10 mouse cellular contexts compared by ENCODE assay signal in the genomic region with DNA sequence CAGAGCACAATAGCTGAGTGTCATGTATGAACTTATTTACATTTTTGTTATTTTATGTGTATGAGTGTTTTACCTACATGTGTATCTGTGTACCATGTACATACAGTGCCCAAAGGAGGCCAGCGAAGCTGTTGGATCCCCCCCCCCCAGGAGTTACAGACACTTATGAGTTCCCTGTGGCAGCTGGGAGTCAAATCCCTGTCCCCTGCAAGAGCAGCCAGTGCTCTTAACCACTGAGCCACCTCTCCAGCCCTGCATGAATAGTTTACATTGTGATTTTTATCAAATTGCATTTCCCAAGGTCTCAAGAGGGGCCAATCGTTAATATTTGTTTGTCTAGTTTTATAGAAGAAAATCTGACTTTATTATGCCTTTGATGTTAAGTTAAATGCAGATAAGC. TPM values are rescaled to one million over a fixed set of nuclear protein-coding genes. Genes with fewer than 3 reads are reported as not detected.
DNase-seq lines count a peak whose midpoint lies in the region; ATAC-seq and TF ChIP-seq lines count a peak whose summit lies in the region.
"Had no signal": no experiment of that assay in that cellular context is flagged by ENCODE, and none has a peak within 500 bp of the region (broad histone marks: within the 10 kb centered on the region; RNA-seq: fewer than 3 reads in every experiment).

No protein-coding gene starts in this region.

- no peak for TF ChIP-seq EP300 in heart, adult 2 months (IDR thresholded peaks at IDR 0.05; ENCODE audit: insufficient read depth, low read depth, low read length)

- H3K4me1 ChIP-seq in heart, adult 2 months (ENCODE audit: control insufficient read depth, insufficient read depth, low read length) = peaks cover 1% of the 10 kb centered on the region; the same call in 1 of the 2 replicates
- peaks cover 11% of the 10 kb centered on the region for H3K4me1 ChIP-seq in embryonic facial prominence, embryonic 15.5 days
- peaks cover 7% of the 10 kb centered on the region; the same call in 1 of the 2 replicates for H3K4me1 ChIP-seq in liver, embryonic 15.5 days (replicated peaks)

- no peak for TF ChIP-seq POLR2A in heart, adult 2 months (IDR thresholded peaks at IDR 0.05; ENCODE audit: insufficient read depth, low read depth, low read length)

- 0 out of 2 replicates have a peak overlapping the region, but pooled peaks have one; percentile 34 for H3K4me2 ChIP-seq in embryonic facial prominence, embryonic 15.5 days (replicated peaks)
- peak overlapping the region; percentile 41; the same call in 1 of the 2 replicates for H3K4me2 ChIP-seq in liver, embryonic 15.5 days

- no peaks in the 10 kb centered on the region for H3K79me2 ChIP-seq in heart, adult 2 months (replicated peaks; ENCODE audit: control insufficient read depth, insufficient read depth, low read length)

- no peak for DNase-seq in heart, adult 2 months
- no peak for DNase-seq in heart, adult 8-10 months (ENCODE audit: low spot score)
- no peak for DNase-seq in layer of hippocampus, adult 2 months (ENCODE audit: low spot score in 2 of 2)
- DNase-seq in layer of hippocampus, adult 18-20 months (ENCODE audit: low spot score in 2 of 2) = no peak
- no peak for DNase-seq in thymus, postnatal 25 days

- peak overlapping the region; percentile 55 for H3K27ac ChIP-seq in heart, adult 2 months
- H3K27ac ChIP-seq in layer of hippocampus, adult 2 months = peak overlapping the region; percentile 65; the same call in 1 of the 2 replicates
- no peak overlapping the region for H3K27ac ChIP-seq in embryonic facial prominence, embryonic 15.5 days (replicated peaks)
- no peak overlapping the region for H3K27ac ChIP-seq in liver, embryonic 15.5 days (replicated peaks)

- no peak for ATAC-seq in embryonic facial prominence, embryonic 15.5 days (ENCODE audit: insufficient number of reproducible peaks, low FRiP score, low TSS enrichment, low read depth)
- no peak for ATAC-seq in liver, embryonic 15.5 days (ENCODE audit: insufficient read depth)
- no peak for ATAC-seq in monocyte, adult 5-6 weeks (replicated peaks; ENCODE audit: insufficient number of reproducible peaks, low FRiP score, low TSS enrichment, poor library complexity, severe bottlenecking)

- H3K9ac ChIP-seq in heart, adult 2 months (ENCODE audit: low read depth, low read length) = no peak overlapping the region
- H3K9ac ChIP-seq in embryonic facial prominence, embryonic 15.5 days = no peak overlapping the region
- no peak overlapping the region for H3K9ac ChIP-seq in liver, embryonic 15.5 days

- no peaks in the 10 kb centered on the region for H3K9me3 ChIP-seq in embryonic facial prominence, embryonic 15.5 days (replicated peaks)
- H3K9me3 ChIP-seq in liver, embryonic 15.5 days (replicated peaks) = no peaks in the 10 kb centered on the region

- no peaks in the 10 kb centered on the region for H3K27me3 ChIP-seq in heart, adult 2 months (ENCODE audit: control insufficient read depth, insufficient read depth, low read length)
- H3K27me3 ChIP-seq in embryonic facial prominence, embryonic 15.5 days = no peaks in the 10 kb centered on the region
- no peaks in the 10 kb centered on the region for H3K27me3 ChIP-seq in liver, embryonic 15.5 days

- intact Hi-C loops in heart, adult 2 months (cut with DNase I) = no loop called here

- WGBS in heart, adult 2 months = 38% methylated on average over 2 of the region's 2 CpGs
- 68% methylated on average over 2 of the region's 2 CpGs for WGBS in embryonic facial prominence, embryonic 15.5 days
- WGBS in liver, embryonic 15.5 days (ENCODE audit: insufficient replicate concordance) = 53% methylated on average over 2 of the region's 2 CpGs

- no peaks in the 10 kb centered on the region for H3K36me3 ChIP-seq in heart, adult 2 months (ENCODE audit: control insufficient read depth, insufficient read depth, low read length)
- no peaks in the 10 kb centered on the region for H3K36me3 ChIP-seq in embryonic facial prominence, embryonic 15.5 days
- H3K36me3 ChIP-seq in liver, embryonic 15.5 days (replicated peaks) = no peaks in the 10 kb centered on the region

- H3K4me3 ChIP-seq in heart, adult 2 months = no peak overlapping the region; the same call in 1 of the 2 replicates
- no peak overlapping the region for H3K4me3 ChIP-seq in layer of hippocampus, adult 2 months
- H3K4me3 ChIP-seq in embryonic facial prominence, embryonic 15.5 days (replicated peaks) = no peak overlapping the region
- no peak overlapping the region for H3K4me3 ChIP-seq in liver, embryonic 15.5 days (replicated peaks)

- TF ChIP-seq CTCF in heart, adult 2 months (IDR thresholded peaks at IDR 0.05) = no peak
- no peak for TF ChIP-seq CTCF in layer of hippocampus, adult 2 months (conservative IDR thresholded peaks at IDR 0.05)

RNA-seq across cellular contexts. Expression of gene Trim63, which starts 8.0 kb away (rescaled TPM):
- 100 to 1,000 TPM; 209 to 210 TPM for total RNA-seq in heart, adult 2 months (2021)
- polyA plus RNA-seq in heart, adult 2 months (2012; rRNA removed) = 142 and 215 TPM in 2 replicates
- total RNA-seq in heart, adult 8-10 months (2022) = 100 to 1,000 TPM; 164 to 261 (median 195) TPM
- not detected for total RNA-seq in layer of hippocampus, adult 2 months (2021)
- total RNA-seq in layer of hippocampus, adult 18-20 months (2021) = not detected
- 6.3 and 9.4 TPM in 2 replicates for polyA plus RNA-seq in embryonic facial prominence, embryonic 15.5 days (2015; fragmentation: Nextera tagmentation; extraction: Ambion mirVana)
- polyA plus RNA-seq in liver, embryonic 15.5 days (2015; fragmentation: Nextera tagmentation; extraction: Ambion mirVana) = 0.24 and 0.31 TPM in 2 replicates
- not detected in 3 replicates for total RNA-seq in monocyte, adult 5-6 weeks (2017)
- total RNA-seq: common myeloid progenitor, adult 5-6 weeks; layer of hippocampus, postnatal 25 days had no signal

RNA-seq across cellular contexts. Expression of gene Pdik1l, which starts 19.3 kb away (rescaled TPM):
- total RNA-seq in heart, adult 2 months (2021) = 1 to 10 TPM; 5.3 to 7.6 TPM
- polyA plus RNA-seq in heart, adult 2 months (2012; rRNA removed) = 1.00 and 4.0 TPM in 2 replicates
- 1 to 10 TPM; 6.2 to 7.6 (median 6.7) TPM for total RNA-seq in heart, adult 8-10 months (2022)
- 10 to 100 TPM; 16.9 to 18.6 TPM for total RNA-seq in layer of hippocampus, adult 2 months (2021)
- 10 to 100 TPM; 16.4 to 17.8 TPM for total RNA-seq in layer of hippocampus, adult 18-20 months (2021)
- 17.6 and 19.5 TPM in 2 replicates for polyA plus RNA-seq in embryonic facial prominence, embryonic 15.5 days (2015; fragmentation: Nextera tagmentation; extraction: Ambion mirVana)
- polyA plus RNA-seq in liver, embryonic 15.5 days (2015; fragmentation: Nextera tagmentation; extraction: Ambion mirVana) = 9.8 and 11.9 TPM in 2 replicates
- total RNA-seq in monocyte, adult 5-6 weeks (2017) = 14.7 to 25.2 TPM (median 21.5 TPM) in 3 replicates

RNA-seq across cellular contexts. Expression of gene Slc30a2, which starts 36.0 kb away (rescaled TPM):
- under 1 TPM; 0.45 to 0.65 TPM for total RNA-seq in heart, adult 2 months (2021)
- polyA plus RNA-seq in heart, adult 2 months (2012; rRNA removed) = 0.12 and 0.35 TPM in 2 replicates
- under 1 TPM; 0.32 to 0.94 (median 0.55) TPM for total RNA-seq in heart, adult 8-10 months (2022)
- not detected for total RNA-seq in layer of hippocampus, adult 2 months (2021)
- total RNA-seq in layer of hippocampus, adult 18-20 months (2021) = under 1 TPM in 1 of 2 experiments, not detected in 1; 0.10 TPM
- 1.6 and 2.3 TPM in 2 replicates for polyA plus RNA-seq in embryonic facial prominence, embryonic 15.5 days (2015; fragmentation: Nextera tagmentation; extraction: Ambion mirVana)
- 0.06 TPM in 1 of 2 replicates, not detected in the other for polyA plus RNA-seq in liver, embryonic 15.5 days (2015; fragmentation: Nextera tagmentation; extraction: Ambion mirVana)
- not detected in 3 replicates for total RNA-seq in monocyte, adult 5-6 weeks (2017)
- total RNA-seq: common myeloid progenitor, adult 5-6 weeks had no signal

RNA-seq across cellular contexts. Expression of gene Grrp1, which starts 53.1 kb away (rescaled TPM):
- 1 to 10 TPM; 5.2 to 5.7 TPM for total RNA-seq in heart, adult 2 months (2021)
- 10.0 and 11.0 TPM in 2 replicates for polyA plus RNA-seq in heart, adult 2 months (2012; rRNA removed)
- total RNA-seq in heart, adult 8-10 months (2022) = 1 to 10 TPM; 6.1 to 8.0 (median 7.3) TPM
- 1 to 10 TPM; 2.7 to 4.0 TPM for total RNA-seq in layer of hippocampus, adult 2 months (2021)
- total RNA-seq in layer of hippocampus, adult 18-20 months (2021) = 1 to 10 TPM; 1.6 to 1.7 TPM
- polyA plus RNA-seq in embryonic facial prominence, embryonic 15.5 days (2015; fragmentation: Nextera tagmentation; extraction: Ambion mirVana) = 6.7 and 6.8 TPM in 2 replicates
- 0.46 and 1.0 TPM in 2 replicates for polyA plus RNA-seq in liver, embryonic 15.5 days (2015; fragmentation: Nextera tagmentation; extraction: Ambion mirVana)
- total RNA-seq in monocyte, adult 5-6 weeks (2017) = not detected in 3 replicates
- total RNA-seq: common myeloid progenitor, adult 5-6 weeks had no signal

Comparison
In these comparisons a context has a peak if more than half of its experiments do, and no peak if none do; other contexts are left out.
1. H3K27ac ChIP-seq: peak in heart, adult 2 months (single experiment) and layer of hippocampus, adult 2 months (single experiment); none in embryonic facial prominence, embryonic 15.5 days (single experiment) and liver, embryonic 15.5 days (single experiment).
2. RNA of gene Trim63, which starts 8.0 kb away (total RNA-seq): 209 to 210 TPM in heart, adult 2 months and 164 to 261 TPM in heart, adult 8-10 months; not detected in layer of hippocampus, adult 2 months, not detected in layer of hippocampus, adult 18-20 months and not detected in monocyte, adult 5-6 weeks; every median in the first group is over 100 times any median in the second.